Mouse (Mus musculus) kidney, postnatal 0 days (tissue): ENCODE measurements around the gene Pkdrej. TPM values are rescaled to one million over a fixed set of nuclear protein-coding genes. Genes with fewer than 3 reads are reported as not detected.
"Not testable (repeated sequence)": the region's sequence is repeated elsewhere in the genome, so short reads cannot be mapped to it uniquely, and the experiment has no call there.

Experiments used
- ATAC-seq: fragments of 200-750 bp; cut with Nextera tagmentation; replicated peaks from 2 replicates; pipeline ENCODE4 v1.8.0; 2017; ENCODE audit warnings: low read depth, moderate number of reproducible peaks, moderate TSS enrichment, moderate library complexity; ENCODE audit not compliant: low FRiP score
- DNase-seq: peaks from one replicate; pipeline ENCODE4 v3.0.0-alpha.2; 2016; ENCODE audit warnings: low spot score
- H3K27ac ChIP-seq: fragments of 300-500 bp; sonication (generic); 2 replicates; pipeline ENCODE4 v1.5.1; 2014; ENCODE audit warnings: mild to moderate bottlenecking
- H3K27me3 ChIP-seq: fragments of 300-500 bp; sonication (generic); 2 replicates; pipeline ENCODE4 v1.6.1; 2014; ENCODE audit warnings: low read length, mixed read lengths; ENCODE audit not compliant: insufficient read depth
- H3K36me3 ChIP-seq: fragments of 300-500 bp; sonication (generic); 2 replicates; pipeline ENCODE4 v1.6.1; 2014; ENCODE audit warnings: low read length, mixed read lengths; ENCODE audit not compliant: insufficient read depth
- H3K4me1 ChIP-seq: fragments of 300-500 bp; sonication (generic); replicated peaks from 2 replicates; pipeline ENCODE4 v1.6.1; 2014; ENCODE audit warnings: antibody characterized with exemption, low read length, mixed read lengths; ENCODE audit not compliant: insufficient read depth
- H3K4me2 ChIP-seq: fragments of 300-500 bp; sonication (generic); 2 replicates; pipeline ENCODE4 v1.6.1; 2014; ENCODE audit warnings: mild to moderate bottlenecking, low read length, moderate library complexity, mixed read lengths
- H3K4me3 ChIP-seq: fragments of 300-500 bp; sonication (generic); replicated peaks from 2 replicates; pipeline ENCODE4 v1.5.1; 2014; ENCODE audit warnings: low read depth, low read length
- H3K9ac ChIP-seq: fragments of 300-500 bp; sonication (generic); 2 replicates; pipeline ENCODE4 v1.6.1; 2014; ENCODE audit warnings: low read depth, low read length
- H3K9me3 ChIP-seq: fragments of 300-500 bp; sonication (generic); replicated peaks from 2 replicates; pipeline ENCODE4 v1.6.1; 2016; ENCODE audit warnings: low read length, inconsistent platforms, mixed read lengths
- CTCF ChIP-seq: IDR thresholded peaks from 2 replicates; pipeline ENCODE4 v1.5.1; 2016; ENCODE audit warnings: antibody characterized with exemption, low read depth, mild to moderate bottlenecking, moderate library complexity
- WGBS: fragments of 180-500 bp; shearing (Covaris S2); extraction: QIAGEN DNeasy Blood & Tissue Kit; methylation state at CpG from one replicate; pipeline ENCODE4 v1.1.7; 2014; 5-methylcytosine and 5-hydroxymethylcytosine counted together
- polyA plus RNA-seq: library from polyadenylated mRNA; unstranded; fragments of >200 nt; fragmentation: Nextera tagmentation; extraction: Ambion mirVana; gene quantifications from 2 replicates; pipeline ENCODE4 v1.2.1, GENCODE M21; 2015

Pkdrej gene
- polyA plus RNA-seq, result 0.13 TPM in 2 replicates

GRCm38 (mm10) chr15:85821203-85822010, at the start of gene Pkdrej:
TSS of gene Pkdrej (minus strand) at chr15:85821734.
- peak within 1 kb of the TSS; percentile 79 for H3K9ac ChIP-seq
- H3K27ac ChIP-seq, result no peak within 1 kb of the TSS
- TF ChIP-seq CTCF, result no peak
- WGBS, result 1% methylated on average over 54 of the region's 65 CpGs
- no peaks in the 10 kb centered on the region for H3K4me1 ChIP-seq
- peak within 1 kb of the TSS; percentile 96 for H3K4me2 ChIP-seq
- H3K27me3 ChIP-seq, result peaks cover 5% of the 10 kb centered on the region; the same call in 1 of the 2 replicates
- H3K9me3 ChIP-seq, result no peaks in the 10 kb centered on the region
- H3K4me3 ChIP-seq, result peak within 1 kb of the TSS; percentile 47
- ATAC-seq (peak; percentile 79), DNase-seq (peak; percentile 39)
- H3K36me3 ChIP-seq, result no peaks in the 10 kb centered on the region

- DNase-seq (peak; percentile 82), ATAC-seq (0 out of 2 replicates have a peak, but pooled peaks have one; percentile 68)
- no peaks in the 10 kb centered on the region for H3K27me3 ChIP-seq
- no peak overlapping the region for H3K27ac ChIP-seq
- WGBS, result 51% methylated on average over 6 of the region's 6 CpGs
- H3K4me3 ChIP-seq, result no peak overlapping the region
- H3K9me3 ChIP-seq, result no peaks in the 10 kb centered on the region
- no peak overlapping the region for H3K4me2 ChIP-seq
- peaks cover 24% of the 10 kb centered on the region for H3K36me3 ChIP-seq
- no peaks in the 10 kb centered on the region for H3K4me1 ChIP-seq
- TF ChIP-seq CTCF, result peak; percentile 93
- H3K9ac ChIP-seq, result no peak overlapping the region
These were observed 46.2 kb upstream of the Pkdrej start for GRCm38 (mm10) chr15:85867696-85868095.

GRCm38 (mm10) chr15:85865913-85866312, 44.4 kb upstream of the Pkdrej start:
- WGBS, result 91% methylated on average over 7 of the region's 7 CpGs
- H3K9ac ChIP-seq, H3K9me3 ChIP-seq, H3K27ac ChIP-seq, ATAC-seq, H3K4me1 ChIP-seq, H3K4me2 ChIP-seq, H3K27me3 ChIP-seq, H3K4me3 ChIP-seq, DNase-seq: not testable (repeated sequence)
- peaks cover 15% of the 10 kb centered on the region for H3K36me3 ChIP-seq

- DNase-seq, result peak; percentile 99
- H3K9me3 ChIP-seq, result no peaks in the 10 kb centered on the region
- H3K36me3 ChIP-seq, result peaks cover 5% of the 10 kb centered on the region
- peak within 1 kb of the TSS; percentile 74 for H3K9ac ChIP-seq
- H3K27me3 ChIP-seq, result no peaks in the 10 kb centered on the region
- H3K4me1 ChIP-seq, result peaks cover 6% of the 10 kb centered on the region; the same call in 1 of the 2 replicates
- H3K27ac ChIP-seq, result peak within 1 kb of the TSS; percentile 63
- peak; percentile 99 for ATAC-seq
- WGBS, result under 1% methylated on average over 42 of the region's 42 CpGs
- TF ChIP-seq CTCF, result no peak
- H3K4me3 ChIP-seq, result peak within 1 kb of the TSS; percentile 82
- peak within 1 kb of the TSS; percentile 92 for H3K4me2 ChIP-seq
These were observed 38.0 kb upstream of the Pkdrej start, which contains the start of gene Gtse1 for GRCm38 (mm10) chr15:85859490-85860031. TSS of gene Gtse1 (plus strand) at chr15:85859745.

GRCm38 (mm10) chr15:85858980-85859489, 37.5 kb upstream of the Pkdrej start:
- WGBS, result 10% methylated on average over 15 of the region's 15 CpGs
- H3K4me2 ChIP-seq, result peak overlapping the region; percentile 92
- DNase-seq, result no peak
- no peak for TF ChIP-seq CTCF
- peak overlapping the region; percentile 74 for H3K9ac ChIP-seq
- H3K4me3 ChIP-seq, result peak overlapping the region; percentile 82
- no peaks in the 10 kb centered on the region for H3K9me3 ChIP-seq
- H3K4me1 ChIP-seq, result peaks cover 6% of the 10 kb centered on the region; the same call in 1 of the 2 replicates
- H3K27ac ChIP-seq, result peak overlapping the region; percentile 63
- no peaks in the 10 kb centered on the region for H3K27me3 ChIP-seq
- H3K36me3 ChIP-seq, result 0 out of 2 replicates have a peak, but pooled peaks cover under 1% of the 10 kb centered on the region
- ATAC-seq, result 0 out of 2 replicates have a peak, but pooled peaks have one; percentile 23

- Histone ChIP-seq H3K4me2 (no peak overlapping the region), H3K9me3 (no peaks in the 10 kb centered on the region), H3K36me3 (no peaks in the 10 kb centered on the region), H3K4me3 (no peak overlapping the region), H3K27ac (no peak overlapping the region), H3K27me3 (no peaks in the 10 kb centered on the region), H3K9ac (no peak overlapping the region), H3K4me1 (no peaks in the 10 kb centered on the region)
- TF ChIP-seq CTCF, result peak; percentile 45
- WGBS, result 85% methylated on average over 12 of the region's 12 CpGs
- ATAC-seq (no peak), DNase-seq (no peak)
These were observed 30.3 kb upstream of the Pkdrej start for GRCm38 (mm10) chr15:85851656-85852392.
